Mouse (Mus musculus): ENCODE measurements at regions not wholly inside any gene's neighbourhood (a gene's known extent, or its start where the extent isn't known, plus 50 kb on each side); places are given as distances from the start of the nearest gene placed in this dataset.
A peak's percentile ranks its signal among the peaks of the same experiment; 100 is the strongest.

GRCm38 (mm10) chr8:107715901-107716300 is 127.6 kb upstream of the Psmd7 start:
- no peak for DNase-seq (ENCODE audit: low read depth, low spot score)

DNA sequence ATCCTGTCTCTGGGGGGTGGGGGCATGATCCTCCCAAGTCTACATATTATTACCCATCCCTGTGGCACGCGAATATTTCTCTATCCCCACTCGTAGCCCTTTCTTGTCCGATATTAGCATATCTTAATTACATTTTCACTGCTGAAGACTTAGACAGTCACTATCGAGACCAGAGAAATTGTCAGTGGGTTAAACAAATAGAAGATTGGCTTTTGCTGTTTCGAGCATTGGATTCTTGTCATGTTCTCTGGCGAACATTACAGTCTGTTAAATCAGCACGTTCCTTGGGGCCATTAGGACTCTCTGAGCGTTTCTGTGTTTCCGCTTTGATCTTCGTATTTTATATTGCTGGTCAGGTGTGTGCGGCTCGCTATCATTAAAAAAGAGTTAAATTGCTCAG is 129.6 kb upstream of the Psmd7 start:
- no peak for DNase-seq (ENCODE audit: low read depth, low spot score)

DNA sequence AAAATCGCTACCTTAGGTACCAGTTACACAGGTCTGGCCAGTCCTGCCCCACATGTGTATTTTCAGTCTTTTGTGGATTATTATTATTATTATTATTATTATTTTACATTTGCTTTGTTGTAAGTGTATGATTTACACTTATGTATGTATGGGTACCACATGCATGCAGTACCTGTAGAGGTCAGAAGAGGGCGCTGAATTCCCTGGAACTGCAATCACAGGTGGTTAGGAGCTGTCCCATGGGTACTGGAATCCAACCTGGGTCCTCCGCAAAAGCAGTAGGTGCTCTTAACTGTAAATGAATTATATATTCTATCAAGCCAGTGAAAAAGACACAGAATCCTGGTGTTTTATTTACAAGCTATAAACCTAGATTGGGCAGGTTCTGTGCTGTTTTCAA is 131.4 kb upstream of the Psmd7 start:
- DNase-seq (ENCODE audit: low read depth, low spot score): no peak

- no peak for DNase-seq (ENCODE audit: low read depth, low spot score)
Measured at GRCm38 (mm10) chr8:107726716-107727115, 138.5 kb upstream of the Psmd7 start.

DNA sequence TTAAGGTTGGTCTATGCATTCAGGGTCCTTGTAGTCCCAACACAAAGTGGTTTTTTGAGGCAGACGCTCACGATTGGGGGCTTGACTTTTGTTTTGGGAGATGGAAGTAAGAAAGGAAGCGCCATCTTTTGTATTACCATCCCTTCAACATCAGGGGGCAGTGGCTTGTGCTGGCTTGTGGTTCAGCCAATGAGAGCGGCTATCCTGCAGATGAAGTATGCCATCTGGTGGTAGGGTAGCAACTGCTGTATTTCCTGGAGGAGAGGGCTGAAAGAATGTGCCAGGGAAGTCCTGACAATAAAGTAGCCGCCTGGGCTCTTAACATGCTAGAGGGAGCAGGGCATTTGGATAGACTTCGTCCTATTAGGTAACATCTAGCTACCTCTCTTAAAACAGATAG is 139.0 kb upstream of the Psmd7 start:
- no peak for DNase-seq (ENCODE audit: low read depth, low spot score)

GRCm38 (mm10) chr8:107739091-107739490 is 150.8 kb upstream of the Psmd7 start:
- no peak for DNase-seq (ENCODE audit: low read depth, low spot score)

DNA sequence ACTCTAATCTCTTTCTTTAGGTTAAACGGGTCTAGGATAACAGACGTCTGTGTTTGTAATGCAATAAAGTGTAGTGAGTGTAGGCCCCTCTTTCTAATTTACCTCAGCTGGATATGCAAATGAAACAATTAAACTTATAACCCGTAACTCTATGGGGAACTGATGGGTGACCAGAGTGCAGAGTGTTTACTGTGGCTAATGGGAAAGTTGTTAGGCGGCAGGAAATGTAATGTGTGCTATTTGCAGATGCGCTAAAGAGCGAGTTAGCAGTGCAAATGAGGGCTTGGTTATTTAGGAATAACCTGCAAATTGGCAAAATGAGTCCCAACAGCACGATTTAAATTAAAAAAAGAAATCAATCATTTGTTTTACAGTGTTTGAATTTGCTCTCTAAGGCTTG is 168.8 kb upstream of the Psmd7 start:
- no peak for DNase-seq (ENCODE audit: low read depth, low spot score)

DNA sequence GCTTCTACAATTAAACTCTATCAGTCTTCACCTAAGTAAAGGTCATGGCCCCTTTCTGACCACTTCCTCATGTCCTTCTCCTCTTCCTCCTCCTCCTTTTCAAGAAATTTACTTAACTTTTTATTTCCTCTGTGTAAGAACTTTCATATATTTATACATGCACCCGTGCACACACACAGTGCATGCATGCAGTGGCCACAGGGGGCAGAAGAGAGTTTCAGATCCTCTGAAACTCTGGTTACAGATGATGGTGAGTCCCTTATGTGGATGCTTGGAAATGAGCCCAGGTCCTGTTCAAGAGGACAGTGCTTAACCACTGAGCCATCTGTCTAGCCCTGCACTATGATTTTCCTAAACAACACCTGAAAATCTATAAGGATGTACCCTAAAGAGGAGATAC is 170.4 kb upstream of the Psmd7 start:
- DNase-seq (ENCODE audit: low read depth, low spot score): peak; percentile 37

DNA sequence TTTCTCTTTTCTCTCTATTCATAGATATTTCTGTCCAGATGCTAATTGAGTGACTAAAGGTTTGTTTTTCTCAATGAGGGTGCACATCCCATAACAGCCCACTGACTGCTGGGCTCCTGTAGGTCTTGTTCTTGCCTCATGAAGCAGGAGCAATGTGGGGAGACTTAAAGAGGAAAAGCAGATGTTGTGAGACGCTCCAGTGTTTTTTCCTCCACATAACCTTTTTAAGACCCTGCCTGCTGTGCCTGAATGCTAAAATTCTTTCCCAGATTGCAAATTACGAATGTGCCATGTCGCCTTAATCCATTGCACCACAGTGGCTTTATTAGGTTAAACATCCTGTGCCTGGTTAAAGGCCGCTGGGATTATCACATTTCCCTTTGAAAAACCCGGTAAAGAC is 165.5 kb upstream of the Zfhx3 start:
- no peak for DNase-seq (ENCODE audit: low read depth, low spot score)

DNA sequence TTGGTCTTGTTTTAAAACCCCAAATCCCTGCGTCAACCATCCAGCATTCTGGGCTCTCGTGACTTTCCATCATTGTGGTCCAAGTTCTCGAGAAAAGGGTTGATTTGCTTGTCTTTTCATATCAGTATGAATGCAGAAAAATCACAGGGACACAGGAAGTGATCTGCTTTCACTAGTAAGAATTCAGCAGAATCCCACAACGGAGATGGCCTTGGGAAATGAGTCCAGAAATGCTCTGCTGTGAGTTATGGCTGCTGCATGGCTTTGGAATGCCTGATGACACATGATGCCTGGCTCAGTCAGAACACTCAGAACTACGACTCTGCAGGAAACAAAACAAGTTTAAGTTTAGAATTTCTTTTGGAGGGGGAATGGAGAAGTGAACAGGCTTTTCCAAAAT is 156.7 kb upstream of the Zfhx3 start:
- peak; percentile 83 for DNase-seq (ENCODE audit: low read depth, low spot score)

DNA sequence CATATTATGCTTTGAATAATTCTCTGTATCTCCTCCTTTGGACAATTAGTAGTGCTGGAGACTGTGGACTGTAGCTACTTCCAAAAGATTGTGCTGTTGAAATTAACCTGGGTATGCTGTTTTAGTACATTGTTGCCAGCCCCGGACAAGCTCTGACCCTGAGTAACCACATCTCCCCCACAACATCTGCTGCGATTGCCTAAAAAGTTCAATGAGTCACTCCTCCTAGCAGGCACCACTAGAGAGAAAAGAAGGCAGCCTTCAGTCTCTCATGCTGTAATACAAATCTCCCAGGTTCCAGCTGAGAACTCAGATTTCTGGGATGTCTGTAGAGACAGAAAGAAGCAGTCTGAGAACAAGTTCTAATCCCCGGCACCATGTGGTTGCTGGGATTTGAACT is 150.2 kb upstream of the Zfhx3 start:
- DNase-seq (ENCODE audit: low read depth, low spot score): peak; percentile 84

DNA sequence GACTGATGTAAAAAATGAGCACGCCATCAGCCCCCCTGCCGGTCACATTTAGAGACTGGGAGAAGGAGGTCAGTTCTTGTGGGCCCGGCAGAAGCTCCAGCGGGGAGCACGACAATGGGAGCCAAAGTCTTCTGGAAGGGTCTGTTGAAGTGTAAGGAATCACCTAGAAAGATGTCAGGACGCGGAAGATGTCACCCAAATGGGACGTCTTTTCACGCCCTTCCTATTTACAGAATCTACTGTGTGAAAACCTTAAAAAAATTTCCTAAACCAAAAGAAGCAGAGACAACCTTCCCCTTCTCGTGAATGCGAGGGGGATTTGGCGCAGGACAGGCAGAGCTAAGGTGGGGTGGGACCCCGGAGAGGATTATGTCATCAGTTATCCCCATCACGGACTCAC is 127.5 kb upstream of the Zfhx3 start:
- no peak for DNase-seq (ENCODE audit: low read depth, low spot score)

DNA sequence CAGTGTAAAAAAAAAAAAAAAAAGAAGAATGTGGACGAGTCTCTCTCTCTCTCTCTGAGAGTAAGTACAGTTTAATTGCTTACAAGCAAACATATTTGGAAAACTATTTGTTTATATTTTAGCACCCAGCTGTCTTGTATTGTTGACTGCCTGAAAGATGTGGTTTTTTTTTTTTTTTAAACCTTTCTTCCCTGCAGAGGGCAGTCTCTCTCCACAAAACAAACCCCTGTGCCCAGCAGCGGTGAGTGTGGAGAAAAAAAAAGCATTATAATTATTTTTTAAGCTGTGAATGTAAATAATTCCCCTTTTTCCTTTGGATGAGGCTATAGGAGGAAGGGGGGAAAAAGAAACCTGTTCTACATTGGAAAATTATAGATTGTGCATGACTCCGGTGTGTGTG is 126.7 kb upstream of the Zfhx3 start:
- DNase-seq (ENCODE audit: low read depth, low spot score): peak; percentile 53

- no peak for DNase-seq (ENCODE audit: low read depth, low spot score)
Measured at GRCm38 (mm10) chr8:107817796-107818195, 124.6 kb upstream of the Zfhx3 start.

DNA sequence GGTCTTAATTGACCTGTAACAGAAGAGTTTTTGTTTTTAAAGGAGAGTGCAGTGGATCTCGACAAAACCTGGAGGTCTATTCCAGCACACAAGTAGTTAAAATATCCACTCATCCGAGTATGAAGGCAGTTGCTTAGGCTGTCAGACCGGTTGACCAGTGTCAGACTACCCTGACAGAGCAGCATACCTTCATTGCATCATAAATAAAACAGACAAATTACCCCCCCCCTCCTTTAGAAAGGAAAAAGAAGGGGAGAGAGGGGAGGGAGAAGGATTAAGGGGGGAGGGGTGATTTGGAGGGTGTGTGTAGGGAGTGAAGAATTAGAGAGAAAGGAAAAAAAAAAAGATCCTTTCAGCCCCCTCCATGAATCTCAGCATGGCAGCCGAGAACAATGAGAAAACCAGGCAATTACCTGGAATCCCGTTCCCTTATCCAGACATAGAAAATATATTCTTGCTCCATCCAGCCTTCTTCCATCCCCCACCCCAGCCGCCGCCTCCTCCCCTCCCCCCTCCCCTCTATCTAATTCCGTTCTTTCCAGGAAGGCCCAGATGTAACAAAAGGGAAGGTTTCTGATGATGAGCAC is 122.2 kb upstream of the Zfhx3 start:
- DNase-seq (ENCODE audit: low read depth, low spot score): no peak

- no peak for DNase-seq (ENCODE audit: low read depth, low spot score)
Measured at GRCm38 (mm10) chr8:107821522-107821921, 120.9 kb upstream of the Zfhx3 start.

GRCm38 (mm10) chr8:107824096-107824495 is 118.3 kb upstream of the Zfhx3 start:
- no peak for DNase-seq (ENCODE audit: low read depth, low spot score)

GRCm38 (mm10) chr8:107824640-107825039 is 117.8 kb upstream of the Zfhx3 start:
- no peak for DNase-seq (ENCODE audit: low read depth, low spot score)

DNA sequence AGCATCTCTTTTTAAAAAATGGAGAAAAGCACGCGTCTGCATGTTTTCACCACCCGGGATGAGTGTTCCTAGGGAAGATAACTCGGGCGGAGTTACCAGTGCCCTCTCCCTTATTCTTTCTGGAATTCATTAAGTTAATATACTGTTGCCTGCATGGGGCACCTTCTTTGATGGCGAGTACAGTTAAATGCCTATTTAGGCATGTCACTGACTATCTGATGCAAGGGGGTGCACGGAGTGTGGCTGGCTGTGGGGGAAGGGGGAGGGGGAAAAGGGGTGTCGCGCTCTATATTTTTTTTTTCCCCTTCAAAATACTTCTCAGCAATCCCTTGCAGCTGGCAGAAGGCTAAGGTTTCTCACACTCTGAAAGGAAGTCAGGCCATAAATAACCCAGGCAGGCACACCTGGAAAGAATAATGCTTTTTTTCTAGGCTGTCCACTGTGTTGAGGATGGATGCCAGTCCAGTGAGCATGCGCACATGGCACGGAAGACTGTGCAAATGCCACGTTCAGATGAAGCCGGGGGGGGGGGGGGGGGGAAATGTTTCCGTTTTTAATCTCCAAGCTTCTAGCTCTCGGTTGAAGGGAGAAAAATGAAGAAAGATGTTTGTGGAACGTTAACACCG is 114.8 kb upstream of the Zfhx3 start:
- DNase-seq (ENCODE audit: low read depth, low spot score): no peak

DNA sequence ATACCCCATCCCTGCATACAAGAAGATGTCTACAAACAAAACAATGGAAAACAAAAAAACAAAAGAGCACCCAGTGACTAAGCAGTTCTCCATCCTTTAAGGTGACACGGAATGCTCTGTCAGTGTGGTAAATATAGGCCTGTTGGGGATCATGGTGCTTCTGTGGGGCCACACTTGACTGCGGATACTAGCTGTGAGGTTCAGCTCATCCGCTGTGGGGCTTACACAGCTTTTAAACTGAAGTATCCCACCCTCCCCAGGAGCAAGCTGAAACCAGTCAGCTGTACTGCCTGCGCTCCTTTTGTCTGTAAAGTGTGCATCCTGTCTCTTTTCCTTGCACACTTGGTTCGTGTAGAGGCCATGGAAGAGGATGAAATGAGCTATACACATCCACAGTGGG is 113.9 kb upstream of the Zfhx3 start:
- no peak for DNase-seq (ENCODE audit: low read depth, low spot score)

DNA sequence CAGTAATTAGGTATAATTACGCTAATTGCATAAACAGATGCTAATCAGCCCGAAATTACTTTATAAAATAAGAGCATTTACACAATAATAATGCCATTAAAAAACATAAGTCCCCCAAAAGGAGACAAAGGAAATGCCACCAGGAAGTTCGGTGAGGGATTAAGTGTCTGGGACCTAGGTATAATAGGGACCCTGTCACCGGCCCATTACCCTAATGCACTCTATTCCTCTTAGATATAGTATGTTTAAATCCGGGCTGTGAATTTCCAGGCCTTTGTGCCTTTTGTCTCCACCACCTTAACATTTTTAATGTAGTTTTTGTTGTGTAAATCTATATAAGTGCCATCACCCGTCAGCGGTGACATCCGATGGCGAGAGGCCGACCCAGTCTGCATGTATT is 109.0 kb upstream of the Zfhx3 start:
- DNase-seq (ENCODE audit: low read depth, low spot score): no peak

DNA sequence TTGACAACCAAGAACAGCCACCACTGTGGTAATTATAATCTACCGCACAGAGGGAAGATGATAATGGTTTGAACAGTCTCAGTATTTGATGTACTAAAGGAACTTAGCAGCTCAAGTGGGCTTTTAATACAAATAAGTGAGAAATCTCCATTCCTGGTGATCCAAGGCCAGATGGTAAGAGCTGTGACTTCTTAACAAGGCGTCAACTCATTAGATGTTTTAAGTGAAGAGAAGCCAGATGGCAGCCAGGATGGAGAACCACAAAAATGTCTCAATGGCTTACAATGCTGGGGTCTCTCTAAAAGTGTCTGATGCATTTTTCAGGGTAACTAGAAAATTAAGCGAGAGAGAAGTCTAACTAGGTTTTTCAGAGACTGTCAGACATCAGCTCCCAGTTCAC is 96.3 kb upstream of the Zfhx3 start:
- no peak for DNase-seq (ENCODE audit: low read depth, low spot score)

- no peak for DNase-seq (ENCODE audit: low read depth, low spot score)
Measured at GRCm38 (mm10) chr8:107851236-107852043, 91.0 kb upstream of the Zfhx3 start.
